Mouse (Mus musculus): ENCODE measurements around the gene Bcl2l1.
A peak's percentile ranks its signal among the peaks of the same experiment; 100 is the strongest.

The Bcl2l1 gene

DNA sequence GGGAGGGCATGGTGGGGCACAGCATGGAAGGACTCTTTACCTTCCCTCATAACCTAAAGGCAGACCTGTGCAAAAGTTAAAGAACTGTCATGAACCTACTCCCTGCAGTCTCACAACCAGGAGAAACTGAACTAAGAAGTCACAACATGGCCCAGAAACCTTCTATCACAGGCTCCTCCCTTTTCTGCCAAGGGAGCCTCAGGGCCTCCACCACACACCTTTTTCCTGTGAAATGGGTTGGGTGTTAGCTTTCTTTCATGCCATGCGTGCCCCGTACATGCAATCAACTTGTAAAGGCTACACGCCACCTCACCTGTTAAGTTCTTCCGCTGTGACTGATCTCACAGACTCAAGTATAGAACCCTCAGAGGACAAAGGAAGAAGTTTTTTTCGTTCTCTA lies 28.4 kb downstream of the Bcl2l1 start:
- no peak for DNase-seq (ENCODE audit: low spot score)

- DNase-seq (ENCODE audit: low spot score) = no peak
Observed at GRCm38 (mm10) chr2:152802303-152802702, 29.2 kb downstream of the Bcl2l1 start.

DNA sequence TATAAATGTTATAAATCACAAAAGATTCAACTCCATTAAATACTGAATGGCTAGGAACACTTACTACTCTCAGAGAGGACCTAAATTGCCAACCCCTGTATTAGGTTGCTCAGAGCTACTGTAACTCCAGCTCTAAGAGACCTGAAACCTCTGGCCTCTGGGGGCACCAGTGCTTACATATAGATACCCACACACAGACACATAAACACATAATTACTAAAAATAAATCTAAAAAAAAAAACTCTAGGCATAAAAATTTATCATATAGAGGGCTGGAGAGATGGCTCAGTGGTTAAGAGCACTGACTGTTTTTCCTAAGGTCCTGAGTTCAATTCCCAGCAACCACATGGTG lies 30.8 kb downstream of the Bcl2l1 start:
- DNase-seq (ENCODE audit: low spot score) = no peak

DNA sequence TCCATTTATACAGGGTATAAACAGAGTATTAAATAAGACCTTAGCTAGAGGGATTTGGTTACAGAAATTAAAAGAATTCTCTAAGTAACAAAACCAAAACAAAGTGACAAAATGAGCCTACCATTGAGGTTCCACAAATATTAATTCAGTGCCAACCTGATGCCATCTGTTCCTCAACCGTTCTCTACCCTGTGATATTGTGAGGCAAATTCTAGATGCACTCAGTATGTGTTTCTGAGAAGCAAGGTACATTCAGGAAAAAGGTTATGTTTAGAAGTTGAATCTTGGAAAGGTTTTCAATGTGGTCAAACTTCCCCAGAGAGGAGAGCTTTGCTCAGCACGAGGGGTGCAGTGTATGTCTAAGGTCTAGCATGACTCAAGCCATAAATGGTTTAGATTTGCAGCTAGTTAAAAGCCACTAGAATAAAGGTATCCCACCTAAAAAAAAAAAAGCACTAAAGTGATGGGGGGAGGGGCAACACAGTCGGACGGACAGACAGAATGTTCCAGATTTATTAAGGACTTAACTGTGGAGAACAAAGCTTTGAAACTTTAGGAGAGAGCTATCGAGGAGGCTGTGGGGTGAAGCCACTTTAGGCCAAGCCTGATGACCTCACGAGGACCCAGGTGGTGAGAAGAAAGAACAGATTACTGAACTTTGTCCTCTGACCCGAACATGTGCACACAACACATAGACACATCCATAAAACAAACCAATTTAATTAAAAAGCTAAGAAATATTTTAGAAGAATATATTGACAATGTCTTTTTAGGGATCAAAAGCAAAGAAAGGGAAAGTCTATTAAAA lies 31.4 kb downstream of the Bcl2l1 start:
- DNase-seq (ENCODE audit: low spot score) = no peak

GRCm38 (mm10) chr2:152797589-152797988 lies 33.9 kb downstream of the Bcl2l1 start:
- DNase-seq (ENCODE audit: low spot score) = no peak

DNA sequence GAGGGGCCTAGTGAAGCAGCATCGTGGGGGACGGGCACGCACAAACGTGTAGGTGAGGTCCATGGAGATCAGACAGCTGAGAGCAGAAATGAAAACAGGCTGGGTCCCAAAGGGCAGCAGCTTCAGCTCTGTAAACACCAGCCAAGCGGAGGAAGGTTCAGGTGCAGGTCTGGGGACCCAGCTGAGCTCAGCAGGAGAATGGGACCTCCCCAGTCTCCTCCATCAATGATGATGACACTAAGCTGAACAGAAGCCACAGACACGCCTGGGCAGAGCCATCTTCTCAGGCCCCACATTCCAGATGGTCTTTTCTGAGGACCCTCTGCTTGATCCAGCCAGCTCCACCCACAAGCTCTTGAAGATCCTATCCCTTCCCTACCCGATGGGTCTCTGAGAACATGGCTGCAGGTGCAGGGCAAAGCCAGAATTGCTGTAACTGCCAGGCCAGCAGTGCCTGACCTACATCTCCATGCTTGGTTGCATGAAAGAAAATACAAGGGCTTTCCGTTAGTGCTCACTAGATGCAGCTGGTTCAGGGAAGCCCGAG lies 37.2 kb downstream of the Bcl2l1 start:
- no peak for DNase-seq (ENCODE audit: low spot score)

GRCm38 (mm10) chr2:152793381-152793780 lies 38.1 kb downstream of the Bcl2l1 start:
- no peak for DNase-seq (ENCODE audit: low spot score)

GRCm38 (mm10) chr2:152792461-152792860 lies 39.1 kb downstream of the Bcl2l1 start:
- no peak for DNase-seq (ENCODE audit: low spot score)

DNA sequence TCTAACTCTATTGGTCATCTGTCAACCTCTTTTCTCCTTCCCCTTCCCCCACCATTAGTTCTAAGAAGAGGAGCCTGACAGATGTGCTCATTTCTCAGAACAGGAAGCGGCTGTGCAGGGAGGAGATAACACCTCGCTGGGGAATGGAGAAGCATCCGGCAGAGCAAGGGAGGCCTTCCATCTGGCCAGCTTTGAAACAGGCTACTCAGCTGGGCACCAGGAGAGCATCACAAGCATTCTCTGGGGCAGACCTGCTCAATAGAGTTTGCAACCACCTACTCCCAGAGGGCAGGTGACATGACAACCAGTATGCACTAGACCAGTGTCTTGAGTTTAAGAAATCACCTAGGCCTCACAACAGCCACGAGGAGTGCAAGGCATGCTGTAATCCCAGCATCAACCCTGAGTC lies 41.9 kb downstream of the Bcl2l1 start:
- DNase-seq (ENCODE audit: low spot score) = no peak

DNA sequence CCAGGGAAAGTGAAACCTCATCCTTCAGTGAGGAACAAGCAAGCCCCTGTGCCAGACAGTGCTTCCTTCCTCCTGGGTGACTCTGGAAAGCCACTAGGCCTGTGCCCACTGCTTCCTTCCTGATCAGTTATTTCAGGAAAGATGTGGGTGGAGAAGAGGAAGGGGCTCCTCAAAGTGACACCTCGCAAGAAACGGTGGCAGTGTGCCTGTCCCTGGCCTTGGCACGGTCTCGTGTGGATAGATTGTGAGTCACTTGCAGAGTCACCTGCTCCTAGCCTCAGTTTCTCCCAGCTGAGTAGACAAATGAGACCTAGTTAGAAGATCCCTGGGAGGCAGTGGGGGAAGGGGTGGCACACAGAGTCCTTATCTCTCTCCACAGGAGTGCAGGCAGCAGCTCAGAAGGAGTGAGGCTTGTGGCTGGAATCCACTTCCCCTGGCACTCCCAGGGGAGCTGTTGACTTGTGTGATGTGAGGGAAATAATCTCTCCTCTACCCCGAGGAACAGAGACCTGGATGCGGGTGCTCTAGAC lies 42.6 kb downstream of the Bcl2l1 start:
- DNase-seq (ENCODE audit: low spot score) = no peak

GRCm38 (mm10) chr2:152787543-152787942 lies 44.0 kb downstream of the Bcl2l1 start:
- DNase-seq (ENCODE audit: low spot score) = no peak

GRCm38 (mm10) chr2:152787136-152787535 lies 44.4 kb downstream of the Bcl2l1 start:
- DNase-seq (ENCODE audit: low spot score) = no peak

DNA sequence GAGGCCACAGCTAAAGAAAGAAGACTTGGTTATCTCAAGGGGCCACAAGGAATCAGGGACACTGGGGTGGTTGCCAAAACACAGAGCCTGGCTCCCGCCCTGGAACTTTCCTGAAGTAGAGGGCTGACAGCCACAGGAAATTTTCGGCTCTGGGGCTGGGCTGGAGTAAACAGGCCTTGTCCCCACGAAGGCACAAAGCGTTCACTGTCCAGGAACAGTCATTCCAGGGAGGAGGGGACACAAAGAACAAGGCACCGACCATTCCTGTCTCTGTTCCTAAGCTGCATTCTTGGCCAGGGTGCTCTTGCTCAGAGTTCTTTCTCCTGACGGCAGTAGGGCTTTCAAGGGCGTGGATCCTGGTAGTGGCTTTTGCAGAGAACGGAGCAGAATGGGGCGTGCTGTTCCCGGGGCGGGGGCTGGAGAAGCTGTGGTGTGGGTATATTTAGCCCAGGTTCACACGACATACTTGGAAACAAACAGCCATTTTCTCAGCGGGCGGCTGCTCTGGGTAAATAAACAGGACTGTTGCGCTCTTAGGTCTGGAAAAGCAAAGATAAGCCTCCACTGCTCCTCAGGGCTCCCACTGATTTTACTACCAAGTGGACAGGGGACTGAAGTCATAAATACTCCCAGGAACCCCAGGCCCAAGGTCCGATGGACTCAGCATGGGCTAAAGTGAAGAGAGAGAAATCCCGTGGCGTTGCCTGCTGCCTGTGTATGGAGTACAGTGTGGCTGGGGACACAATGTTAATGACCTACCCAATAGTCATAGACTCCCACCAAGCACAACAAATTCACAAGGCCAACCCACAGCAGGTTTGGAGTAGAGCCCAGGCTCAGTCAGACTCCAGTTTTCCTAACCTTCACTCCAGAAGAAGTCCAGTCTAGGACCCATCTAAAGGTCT lies 45.8 kb downstream of the Bcl2l1 start:
- DNase-seq (ENCODE audit: low spot score) = peak; percentile 83

- DNase-seq (ENCODE audit: low spot score) = no peak
Observed at GRCm38 (mm10) chr2:152784640-152785039, 46.9 kb downstream of the Bcl2l1 start.

DNA sequence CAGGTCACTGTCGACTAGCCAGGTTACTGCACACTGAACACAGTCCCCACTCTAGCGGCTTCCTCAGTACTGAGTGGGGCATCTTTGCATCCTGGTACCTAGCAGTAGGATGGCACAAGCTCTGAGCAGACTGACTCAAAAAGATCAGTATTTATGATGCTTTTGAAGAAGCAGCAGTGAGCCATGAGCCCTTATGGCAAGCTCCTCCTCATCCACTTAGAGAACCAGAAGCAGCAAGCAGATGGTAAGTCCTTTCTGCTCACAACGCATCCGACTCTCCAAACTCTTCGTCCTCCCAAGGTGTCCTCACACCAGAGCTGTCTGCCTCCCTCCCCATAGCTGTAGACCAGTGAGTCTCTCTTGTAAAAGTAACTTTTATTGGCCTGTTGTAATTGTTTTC lies 48.3 kb downstream of the Bcl2l1 start:
- DNase-seq (ENCODE audit: low spot score) = no peak

DNA sequence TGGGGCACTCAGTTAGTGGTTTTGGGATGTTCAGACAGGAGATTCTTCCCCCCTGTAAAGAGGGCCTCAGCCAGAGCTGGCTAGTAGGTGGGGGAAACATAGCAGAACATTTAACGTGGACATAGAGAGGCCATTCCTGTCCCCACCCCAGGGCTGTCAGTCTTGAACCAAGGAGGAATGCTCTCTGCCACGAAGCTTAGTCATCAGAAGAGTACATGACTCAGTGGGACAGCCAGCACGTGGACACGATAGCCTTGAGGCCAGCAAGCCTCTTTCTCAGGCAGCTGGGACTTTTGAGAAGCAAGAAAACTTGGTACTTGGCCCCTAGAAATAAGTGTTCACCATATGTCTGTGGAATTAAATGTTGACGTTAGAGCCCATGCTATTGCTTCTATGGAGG lies 48.9 kb downstream of the Bcl2l1 start:
- DNase-seq (ENCODE audit: low spot score) = no peak

DNA sequence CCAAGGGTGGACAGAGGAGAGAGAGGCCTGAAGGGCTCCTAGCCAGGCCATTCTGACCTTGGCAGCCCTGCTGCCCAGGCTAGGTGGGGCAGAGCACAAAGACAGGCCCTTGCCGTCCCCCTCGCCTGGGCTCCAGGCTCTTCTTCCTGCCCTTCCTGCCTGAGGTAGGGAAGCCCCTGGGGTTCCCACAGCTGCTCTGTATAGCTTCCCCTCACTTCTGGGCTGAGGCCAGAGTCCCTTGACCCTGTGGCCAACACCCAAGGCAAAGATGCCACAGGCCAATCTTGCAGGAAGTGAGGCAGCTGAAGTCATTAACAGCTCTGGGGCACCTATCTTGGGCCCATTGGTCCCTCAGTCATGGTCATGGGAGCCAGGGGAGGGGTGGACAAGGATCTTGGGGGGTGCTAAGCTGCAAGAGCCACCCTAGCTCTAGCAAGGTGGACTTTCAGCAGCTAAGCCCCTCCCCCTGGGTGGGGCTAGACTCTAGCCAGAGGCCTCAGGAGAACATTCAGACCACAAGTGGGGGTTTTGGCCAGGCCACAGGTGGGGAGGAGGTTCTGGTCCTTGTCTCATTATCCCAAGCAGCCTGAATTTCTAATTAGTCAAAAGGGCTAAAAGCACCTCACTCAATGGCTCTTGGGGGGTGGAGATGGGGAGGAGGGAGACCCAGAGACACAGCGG lies 50.4 kb downstream of the Bcl2l1 start:
- DNase-seq (ENCODE audit: low spot score) = no peak

DNA sequence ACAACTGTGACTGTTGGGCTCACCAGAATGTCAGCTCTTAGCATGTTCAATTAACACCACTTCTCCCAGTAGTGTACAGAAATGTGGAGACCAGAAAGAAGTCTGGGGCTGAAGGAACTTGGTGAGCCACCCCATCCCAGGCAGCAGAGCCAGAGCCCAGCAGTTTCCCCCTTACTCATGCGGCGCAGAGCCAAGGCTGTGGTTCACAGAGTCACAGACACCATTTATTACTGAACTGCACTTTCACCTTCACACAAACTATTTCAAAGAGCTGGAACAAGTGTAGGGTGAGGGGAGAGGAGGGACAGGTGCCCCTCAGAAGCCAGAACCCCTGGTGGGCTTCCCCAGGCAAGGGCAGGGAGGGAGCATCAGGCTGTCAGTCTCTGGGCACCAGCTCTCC lies 51.1 kb downstream of the Bcl2l1 start:
- DNase-seq (ENCODE audit: low spot score) = no peak

DNA sequence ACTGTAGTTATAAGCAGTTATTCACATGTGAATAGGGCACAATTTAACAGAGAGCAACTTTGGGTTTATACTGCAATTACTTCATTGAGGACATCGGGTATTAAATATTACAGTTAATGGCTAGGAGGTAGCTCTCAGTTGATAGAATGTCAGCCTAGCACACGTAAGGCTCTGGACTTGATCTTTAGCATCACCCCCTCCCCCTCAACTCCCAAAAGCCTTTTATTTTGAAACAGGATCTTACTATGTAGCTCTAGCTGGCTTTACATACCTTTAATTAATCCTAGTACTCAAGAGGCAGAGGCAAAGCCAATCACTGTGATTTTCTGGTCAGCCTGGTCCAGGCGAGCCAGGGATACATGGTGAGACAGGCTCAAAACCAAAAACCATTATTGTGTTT lies 54.4 kb downstream of the Bcl2l1 start:
- no peak for DNase-seq (ENCODE audit: low spot score)

DNA sequence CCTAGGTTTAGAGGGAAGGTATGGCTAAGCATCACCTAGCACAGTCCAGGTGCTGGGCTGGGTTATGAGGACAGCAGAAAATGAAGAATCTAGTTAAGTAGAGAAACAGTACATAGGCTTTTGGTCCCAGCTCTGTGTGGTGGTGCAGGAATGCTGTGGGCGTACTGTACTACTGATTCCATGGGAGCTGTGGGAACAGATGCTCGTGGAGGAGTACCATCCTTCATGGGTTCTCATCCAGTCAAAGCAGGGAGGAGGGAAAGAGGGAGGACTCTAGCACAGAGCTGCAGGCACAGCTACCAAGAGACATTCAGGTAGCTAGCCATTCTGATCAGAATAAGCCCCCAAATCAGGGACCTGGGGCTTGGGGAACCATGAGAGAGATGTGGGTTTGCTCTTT lies 55.1 kb downstream of the Bcl2l1 start:
- DNase-seq (ENCODE audit: low spot score) = no peak

DNA sequence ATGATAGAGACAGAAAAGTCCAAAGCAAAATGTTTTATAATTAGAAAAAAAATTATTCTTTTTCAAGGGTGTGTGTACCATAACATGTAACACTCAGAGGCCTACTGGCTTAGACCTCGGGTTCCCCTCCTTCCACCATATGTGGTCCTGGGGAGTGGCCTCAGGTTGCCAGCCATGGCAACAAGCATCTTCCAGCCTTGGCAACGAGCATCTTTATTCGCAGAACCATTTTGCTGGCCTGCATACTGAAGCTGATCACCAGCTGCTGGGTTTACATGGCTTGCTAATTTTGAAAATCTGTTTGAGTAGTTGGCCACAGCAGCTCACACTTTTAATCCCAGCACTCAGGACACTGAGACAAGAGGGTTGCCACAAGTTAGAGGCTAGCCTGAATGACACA lies 55.5 kb downstream of the Bcl2l1 start:
- no peak for DNase-seq (ENCODE audit: low spot score)

DNA sequence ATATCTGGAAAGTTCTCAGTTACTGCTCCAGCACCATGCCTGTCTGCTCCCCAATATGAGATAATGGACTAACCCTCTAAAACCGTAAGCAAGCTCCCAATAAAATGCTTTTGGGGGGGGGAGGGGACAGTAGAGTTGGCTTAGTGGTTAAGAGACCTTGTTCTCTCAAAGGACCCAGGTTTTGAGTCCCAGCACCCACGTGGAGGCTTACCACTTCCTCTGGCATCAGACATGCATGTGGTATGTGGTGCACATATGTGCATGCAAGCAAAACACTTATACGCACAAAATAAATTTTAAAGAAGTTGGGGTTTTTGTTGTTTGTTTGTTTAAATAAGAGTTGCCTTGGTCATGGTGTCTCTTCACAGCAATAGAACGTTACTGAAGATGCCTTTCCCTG lies 56.2 kb downstream of the Bcl2l1 start:
- no peak for DNase-seq (ENCODE audit: low spot score)

Measured in testis, postnatal 14 days (tissue).